7 mouse cellular contexts compared by ENCODE assay signal in genomic region chr3:41182036-41182899, GRCm38 (mm10).
DNase-seq lines count a peak whose midpoint lies in the region; ATAC-seq and TF ChIP-seq lines count a peak whose summit lies in the region.

No protein-coding gene starts in this region.

- no peak overlapping the region for H3K4me2 ChIP-seq in intestine, postnatal 0 days (replicated peaks; ENCODE audit: low read depth)
- H3K4me2 ChIP-seq in midbrain, embryonic 12.5 days (replicated peaks): no peak overlapping the region

- no peaks in the 10 kb centered on the region for H3K27me3 ChIP-seq in embryonic facial prominence, embryonic 10.5 days (replicated peaks; ENCODE audit: low read depth, poor library complexity, severe bottlenecking)
- H3K27me3 ChIP-seq in intestine, postnatal 0 days (replicated peaks; ENCODE audit: control insufficient read depth, insufficient read depth, low read length): no peaks in the 10 kb centered on the region
- H3K27me3 ChIP-seq in midbrain, embryonic 12.5 days: no peaks in the 10 kb centered on the region
- no peaks in the 10 kb centered on the region for H3K27me3 ChIP-seq in small intestine, adult 2 months (ENCODE audit: control insufficient read depth, insufficient read depth, low read length)

- H3K4me1 ChIP-seq in embryonic facial prominence, embryonic 10.5 days: peaks cover 6% of the 10 kb centered on the region; the same call in 1 of the 2 replicates
- no peaks in the 10 kb centered on the region; the same call in 1 of the 2 replicates for H3K4me1 ChIP-seq in intestine, postnatal 0 days (replicated peaks; ENCODE audit: control insufficient read depth, insufficient read depth, low read length)
- H3K4me1 ChIP-seq in midbrain, embryonic 12.5 days: no peaks in the 10 kb centered on the region; the same call in 1 of the 2 replicates
- H3K4me1 ChIP-seq in small intestine, adult 2 months (ENCODE audit: control insufficient read depth, insufficient read depth, insufficient read length, low read length): peaks cover 2% of the 10 kb centered on the region; the same call in 1 of the 2 replicates

- intact Hi-C loops in left cerebral cortex, postnatal 36 days (cut with DNase I): loop anchor here (1.0 to 5.0 kb wide), 2 partner anchors 381 to 560 kb away; partner anchors contain the start of genes D3Ertd751e and Sclt1

- peak; percentile 65 for ATAC-seq in granulocyte monocyte progenitor cell, adult 5-6 weeks (replicated peaks; ENCODE audit: poor library complexity, severe bottlenecking)
- ATAC-seq in intestine, postnatal 0 days: peak; percentile 64
- ATAC-seq in midbrain, embryonic 12.5 days (ENCODE audit: low FRiP score, low read depth): peak; percentile 95

- H3K36me3 ChIP-seq in embryonic facial prominence, embryonic 10.5 days (replicated peaks): no peaks in the 10 kb centered on the region
- no peaks in the 10 kb centered on the region for H3K36me3 ChIP-seq in intestine, postnatal 0 days (ENCODE audit: control insufficient read depth, insufficient read depth)
- no peaks in the 10 kb centered on the region for H3K36me3 ChIP-seq in midbrain, embryonic 12.5 days
- no peaks in the 10 kb centered on the region for H3K36me3 ChIP-seq in small intestine, adult 2 months (ENCODE audit: control insufficient read depth, insufficient read depth, low read length)

- H3K9ac ChIP-seq in intestine, postnatal 0 days (ENCODE audit: low read depth, low read length): no peak overlapping the region
- H3K9ac ChIP-seq in midbrain, embryonic 12.5 days (replicated peaks): no peak overlapping the region

- no peak for TF ChIP-seq POLR2A in small intestine, adult 2 months (IDR thresholded peaks at IDR 0.05; ENCODE audit: low read depth, low read length)

- peak; percentile 96 for TF ChIP-seq CTCF in intestine, postnatal 0 days (IDR thresholded peaks at IDR 0.05; ENCODE audit: low read depth)
- peak; percentile 93; the same call in 1 of the 2 replicates for TF ChIP-seq CTCF in small intestine, adult 2 months (IDR thresholded peaks at IDR 0.05; ENCODE audit: extremely low read depth, insufficient read length, insufficient replicate concordance, low read depth, low read length)

- DNase-seq in adrenal gland, postnatal 10 days: peak; percentile 90
- peak; percentile 87 for DNase-seq in embryonic facial prominence, embryonic 10.5 days (ENCODE audit: low spot score)
- DNase-seq in left cerebral cortex, postnatal 36 days (ENCODE audit: low spot score in 2 of 2): peak; percentile 81 to 83

- H3K9me3 ChIP-seq in embryonic facial prominence, embryonic 10.5 days: no peaks in the 10 kb centered on the region
- no peaks in the 10 kb centered on the region for H3K9me3 ChIP-seq in intestine, postnatal 0 days (ENCODE audit: control insufficient read depth)
- no peaks in the 10 kb centered on the region for H3K9me3 ChIP-seq in midbrain, embryonic 12.5 days

- H3K4me3 ChIP-seq in embryonic facial prominence, embryonic 10.5 days: no peak overlapping the region
- H3K4me3 ChIP-seq in intestine, postnatal 0 days (ENCODE audit: low read depth, low read length): no peak overlapping the region
- H3K4me3 ChIP-seq in midbrain, embryonic 12.5 days: no peak overlapping the region
- no peak overlapping the region for H3K4me3 ChIP-seq in small intestine, adult 2 months (ENCODE audit: low read depth, low read length)

- no peak overlapping the region for H3K27ac ChIP-seq in embryonic facial prominence, embryonic 10.5 days (replicated peaks)
- H3K27ac ChIP-seq in intestine, postnatal 0 days (ENCODE audit: low read depth, low read length): no peak overlapping the region
- H3K27ac ChIP-seq in midbrain, embryonic 12.5 days (replicated peaks): no peak overlapping the region
- no peak overlapping the region for H3K27ac ChIP-seq in small intestine, adult 2 months (ENCODE audit: insufficient read depth, low read depth, low read length)

- 56% methylated on average over 15 of the region's 15 CpGs for WGBS in embryonic facial prominence, embryonic 10.5 days
- 47% methylated on average over 15 of the region's 15 CpGs for WGBS in intestine, postnatal 0 days
- WGBS in midbrain, embryonic 12.5 days: 57% methylated on average over 15 of the region's 15 CpGs
- WGBS in small intestine, adult 2 months: 42% methylated on average over 15 of the region's 15 CpGs
